Mouse (Mus musculus): ENCODE measurements around the gene Olfr250. TPM values are rescaled to one million over a fixed set of nuclear protein-coding genes. Genes with fewer than 3 reads are reported as not detected.
"Not testable (repeated sequence)": the region's sequence is repeated elsewhere in the genome, so short reads cannot be mapped to it uniquely, and the experiment has no call there.

Olfr250 gene
- total RNA-seq (2021) = not detected
- not detected in 2 replicates for polyA plus RNA-seq (2012; rRNA removed)
- long read RNA-seq = 0 reads

DNA sequence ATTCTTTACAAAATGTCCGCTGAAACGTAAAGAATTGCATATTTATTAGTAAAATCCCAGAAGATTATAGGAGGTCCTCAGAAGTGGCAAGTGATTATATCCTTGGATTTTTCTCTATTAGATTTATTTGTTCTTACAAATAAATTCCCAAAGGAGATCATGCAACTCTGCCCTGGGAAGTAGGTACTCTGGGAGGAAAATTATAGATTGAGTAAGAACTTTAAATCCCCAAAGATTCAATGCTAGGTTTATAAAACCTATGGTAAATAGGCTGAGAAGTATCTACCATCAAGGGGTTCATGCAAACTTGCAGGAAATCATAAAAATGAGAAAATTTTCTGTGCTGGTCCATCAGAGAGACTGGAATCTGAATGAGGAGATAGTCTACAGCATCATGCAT lies at the start of gene Olfr250:
Olfr250 (plus strand) TSS at position 301 of the 400 bp plus-strand sequence.
- Histone ChIP-seq H3K36me3 (ENCODE audit: control insufficient read depth, insufficient read depth, low read length) (no peaks in the 10 kb centered on the region), H3K27me3 (ENCODE audit: control insufficient read depth, insufficient read depth, low read length) (no peaks in the 10 kb centered on the region), H3K9ac (ENCODE audit: low read depth, low read length) (no peak within 1 kb of the TSS), H3K4me1 (ENCODE audit: control insufficient read depth, insufficient read depth, low read length) (no peaks in the 10 kb centered on the region), H3K79me2 (replicated peaks; ENCODE audit: control insufficient read depth, insufficient read depth, low read length) (no peaks in the 10 kb centered on the region), H3K27ac (no peak within 1 kb of the TSS), H3K4me3 (no peak within 1 kb of the TSS)
- TF ChIP-seq EP300 (IDR thresholded peaks at IDR 0.05; ENCODE audit: insufficient read depth, low read depth, low read length) = no peak
- TF ChIP-seq POLR2A (IDR thresholded peaks at IDR 0.05; ENCODE audit: insufficient read depth, low read depth, low read length) = no peak
- no peak for TF ChIP-seq CTCF (IDR thresholded peaks at IDR 0.05)
- WGBS = 82% methylated on average over 2 of the region's 2 CpGs
- intact Hi-C loops (cut with DNase I) = no loop called here
- no peak for DNase-seq

DNA sequence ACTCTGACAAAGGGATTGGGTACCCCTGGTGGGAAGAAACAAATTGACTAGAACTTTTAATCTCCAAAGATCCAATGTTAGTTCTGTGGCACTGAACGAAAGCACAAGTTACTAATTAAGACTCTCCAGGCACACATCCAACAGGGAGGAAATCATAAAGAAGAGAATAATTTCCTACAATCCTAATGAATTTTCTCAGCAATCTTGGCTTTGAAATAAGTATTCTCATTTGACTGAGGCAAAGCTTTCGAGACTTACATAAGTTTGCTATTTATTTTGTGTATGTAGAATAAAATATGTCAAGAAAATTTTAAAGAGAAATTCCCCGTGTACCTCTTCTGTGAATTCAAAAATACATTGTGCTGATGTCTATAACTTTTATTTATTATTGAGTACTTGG lies 37.9 kb upstream of the Olfr250 start, which contains the start of gene Olfr25:
Olfr25 (plus strand) TSS at position 301 of the 400 bp plus-strand sequence.
- intact Hi-C loops (cut with DNase I) = no loop called here
- H3K36me3 ChIP-seq (ENCODE audit: control insufficient read depth, insufficient read depth, low read length) = no peaks in the 10 kb centered on the region
- TF ChIP-seq CTCF (IDR thresholded peaks at IDR 0.05) (no peak), POLR2A (IDR thresholded peaks at IDR 0.05; ENCODE audit: insufficient read depth, low read depth, low read length) (no peak), EP300 (IDR thresholded peaks at IDR 0.05; ENCODE audit: insufficient read depth, low read depth, low read length) (no peak)
- H3K4me1 ChIP-seq (ENCODE audit: control insufficient read depth, insufficient read depth, low read length) = no peaks in the 10 kb centered on the region
- no peaks in the 10 kb centered on the region for H3K27me3 ChIP-seq (ENCODE audit: control insufficient read depth, insufficient read depth, low read length)
- H3K27ac ChIP-seq = no peak within 1 kb of the TSS
- no peak for DNase-seq
- WGBS = 57% methylated on average over 3 of the region's 3 CpGs
- H3K79me2 ChIP-seq (replicated peaks; ENCODE audit: control insufficient read depth, insufficient read depth, low read length) = no peaks in the 10 kb centered on the region
- no peak within 1 kb of the TSS for H3K9ac ChIP-seq (ENCODE audit: low read depth, low read length)
- H3K4me3 ChIP-seq = no peak within 1 kb of the TSS

DNA sequence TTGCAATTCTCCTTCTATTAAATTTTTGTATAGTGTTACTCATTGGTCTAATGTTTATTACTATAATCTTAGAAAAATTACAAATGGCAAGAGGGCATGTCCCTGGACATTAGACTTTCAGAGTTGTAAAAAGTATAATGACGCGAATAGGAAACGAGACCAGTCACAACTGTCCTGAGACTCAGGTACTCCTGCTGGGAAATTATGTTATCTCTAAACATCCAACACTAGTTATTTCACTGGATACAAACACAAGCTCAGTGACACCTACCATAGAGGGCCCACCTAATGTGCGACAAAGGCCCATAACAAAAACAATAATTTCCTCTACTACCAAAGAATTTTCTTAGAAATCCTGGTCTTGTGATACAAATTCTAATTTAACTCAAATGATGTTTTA lies 18.6 kb upstream of the Olfr250 start, which contains the start of gene Olfr898:
Olfr898 (plus strand) TSS at position 301 of the 400 bp plus-strand sequence.
- 90% methylated on average over 4 of the region's 4 CpGs for WGBS
- H3K27me3 ChIP-seq (ENCODE audit: control insufficient read depth, insufficient read depth, low read length) = no peaks in the 10 kb centered on the region
- H3K79me2 ChIP-seq (replicated peaks; ENCODE audit: control insufficient read depth, insufficient read depth, low read length) = no peaks in the 10 kb centered on the region
- no peaks in the 10 kb centered on the region for H3K4me1 ChIP-seq (ENCODE audit: control insufficient read depth, insufficient read depth, low read length)
- no peak within 1 kb of the TSS for H3K27ac ChIP-seq
- H3K9ac ChIP-seq (ENCODE audit: low read depth, low read length) = no peak within 1 kb of the TSS
- intact Hi-C loops (cut with DNase I) = no loop called here
- H3K4me3 ChIP-seq = no peak within 1 kb of the TSS
- H3K36me3 ChIP-seq (ENCODE audit: control insufficient read depth, insufficient read depth, low read length) = no peaks in the 10 kb centered on the region
- no peak for TF ChIP-seq EP300 (IDR thresholded peaks at IDR 0.05; ENCODE audit: insufficient read depth, low read depth, low read length)
- no peak for TF ChIP-seq POLR2A (IDR thresholded peaks at IDR 0.05; ENCODE audit: insufficient read depth, low read depth, low read length)
- TF ChIP-seq CTCF (IDR thresholded peaks at IDR 0.05) = no peak
- no peak for DNase-seq

DNA sequence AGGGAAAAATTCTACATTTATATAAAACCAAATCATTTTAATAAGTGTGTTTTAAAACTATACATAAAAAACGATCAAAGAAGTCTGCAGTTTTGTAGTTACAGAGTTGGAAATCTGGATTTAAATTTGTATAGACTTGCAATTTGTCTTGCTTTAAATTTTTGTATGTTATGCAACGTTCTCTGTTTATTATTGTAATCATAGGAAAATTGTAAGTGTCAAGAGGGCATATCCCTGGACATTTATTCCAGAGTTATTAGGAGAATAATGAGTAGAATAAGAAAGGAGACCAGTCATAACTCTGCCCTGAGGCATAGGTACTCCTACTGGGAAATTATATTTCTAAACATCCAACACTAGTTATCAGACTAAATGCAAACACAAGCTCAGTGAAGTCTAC lies 10.1 kb downstream of the Olfr250 start, which contains the start of gene Olfr251:
Olfr251 (plus strand) TSS at position 301 of the 400 bp plus-strand sequence.
- H3K27me3 ChIP-seq (ENCODE audit: control insufficient read depth, insufficient read depth, low read length) = no peaks in the 10 kb centered on the region
- no peak within 1 kb of the TSS for H3K9ac ChIP-seq (ENCODE audit: low read depth, low read length)
- H3K36me3 ChIP-seq (ENCODE audit: control insufficient read depth, insufficient read depth, low read length) = no peaks in the 10 kb centered on the region
- no peaks in the 10 kb centered on the region for H3K79me2 ChIP-seq (replicated peaks; ENCODE audit: control insufficient read depth, insufficient read depth, low read length)
- WGBS = 41% methylated on average over 2 of the region's 2 CpGs
- H3K4me3 ChIP-seq = no peak within 1 kb of the TSS
- intact Hi-C loops (cut with DNase I) = no loop called here
- DNase-seq = no peak
- no peaks in the 10 kb centered on the region for H3K4me1 ChIP-seq (ENCODE audit: control insufficient read depth, insufficient read depth, low read length)
- TF ChIP-seq CTCF (IDR thresholded peaks at IDR 0.05) (no peak), EP300 (IDR thresholded peaks at IDR 0.05; ENCODE audit: insufficient read depth, low read depth, low read length) (no peak), POLR2A (IDR thresholded peaks at IDR 0.05; ENCODE audit: insufficient read depth, low read depth, low read length) (no peak)
- H3K27ac ChIP-seq = no peak within 1 kb of the TSS

DNA sequence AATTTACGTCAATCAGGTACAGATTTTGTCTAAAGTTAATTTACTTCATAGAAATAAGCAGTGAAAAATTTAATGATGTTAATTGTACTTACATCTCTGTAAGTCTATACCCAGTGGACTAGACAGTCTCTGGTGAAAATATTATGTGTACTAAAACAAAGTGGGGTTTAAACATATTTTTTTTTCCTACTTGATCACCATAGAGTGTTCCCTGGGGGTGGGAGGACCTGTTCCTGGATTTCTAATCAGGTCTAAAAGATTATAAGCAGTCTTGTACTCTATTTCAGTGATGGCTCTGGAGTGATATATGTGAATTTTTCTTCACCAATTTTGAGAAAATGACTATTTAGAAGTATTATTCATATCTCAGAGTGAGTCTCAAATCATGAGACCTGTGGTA lies 34.7 kb downstream of the Olfr250 start, which contains the start of gene Olfr147:
Olfr147 (plus strand) TSS at position 301 of the 400 bp plus-strand sequence.
- no peak within 1 kb of the TSS for H3K4me3 ChIP-seq
- 63% methylated on average over 1 of the region's 1 CpGs for WGBS
- DNase-seq = no peak
- no peaks in the 10 kb centered on the region for H3K36me3 ChIP-seq (ENCODE audit: control insufficient read depth, insufficient read depth, low read length)
- no peaks in the 10 kb centered on the region for H3K79me2 ChIP-seq (replicated peaks; ENCODE audit: control insufficient read depth, insufficient read depth, low read length)
- intact Hi-C loops (cut with DNase I) = no loop called here
- TF ChIP-seq POLR2A (IDR thresholded peaks at IDR 0.05; ENCODE audit: insufficient read depth, low read depth, low read length) (no peak), CTCF (IDR thresholded peaks at IDR 0.05) (no peak), EP300 (IDR thresholded peaks at IDR 0.05; ENCODE audit: insufficient read depth, low read depth, low read length) (no peak)
- no peaks in the 10 kb centered on the region for H3K4me1 ChIP-seq (ENCODE audit: control insufficient read depth, insufficient read depth, low read length)
- no peaks in the 10 kb centered on the region for H3K27me3 ChIP-seq (ENCODE audit: control insufficient read depth, insufficient read depth, low read length)
- no peak within 1 kb of the TSS for H3K9ac ChIP-seq (ENCODE audit: low read depth, low read length)
- no peak within 1 kb of the TSS for H3K27ac ChIP-seq

DNA sequence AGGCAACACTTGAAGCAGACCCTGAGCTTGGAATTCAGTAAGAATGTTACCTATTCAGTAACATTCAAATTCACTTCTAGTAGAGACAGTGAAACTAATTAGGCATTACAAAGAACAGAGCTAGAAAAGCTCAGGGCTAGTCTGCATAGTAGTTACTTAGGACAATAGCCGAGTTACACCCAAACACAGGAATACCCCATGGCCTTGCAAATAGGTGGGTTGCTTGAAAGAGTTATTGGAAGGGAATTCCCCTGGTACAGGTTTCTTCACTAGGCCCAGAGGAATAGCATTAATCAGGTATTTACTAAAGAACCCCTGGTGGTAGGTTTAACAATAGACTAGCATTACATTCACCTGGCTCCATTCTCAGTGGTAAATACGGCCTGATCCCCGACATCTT lies 40.8 kb downstream of the Olfr250 start:
- H3K27ac ChIP-seq; H3K4me1 ChIP-seq (ENCODE audit: control insufficient read depth, insufficient read depth, low read length); intact Hi-C loops (cut with DNase I); H3K27me3 ChIP-seq (ENCODE audit: control insufficient read depth, insufficient read depth, low read length); H3K4me3 ChIP-seq; H3K79me2 ChIP-seq (replicated peaks; ENCODE audit: control insufficient read depth, insufficient read depth, low read length); DNase-seq; H3K9ac ChIP-seq (ENCODE audit: low read depth, low read length); H3K36me3 ChIP-seq (ENCODE audit: control insufficient read depth, insufficient read depth, low read length): not testable (repeated sequence)
- 90% methylated on average over 3 of the region's 3 CpGs for WGBS

DNA sequence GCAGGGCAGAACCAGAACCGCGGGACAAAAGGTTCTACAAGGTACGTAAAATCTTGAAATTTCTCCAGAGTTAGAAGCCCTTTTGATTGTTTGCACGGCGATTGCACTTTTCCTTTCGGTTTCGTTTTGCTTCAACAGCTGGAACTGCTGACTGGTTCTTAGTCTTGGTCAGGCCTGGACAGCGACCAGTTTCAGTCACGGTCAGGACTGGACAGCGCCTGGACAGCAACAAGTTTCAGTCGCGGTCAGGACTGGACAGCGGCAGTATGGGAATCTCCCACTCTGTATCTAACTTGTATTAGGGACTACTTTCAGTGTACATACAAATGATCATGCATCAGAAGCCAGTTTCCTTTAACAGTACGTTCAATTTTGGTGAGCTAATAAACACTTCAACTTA lies 46.8 kb downstream of the Olfr250 start:
- intact Hi-C loops (cut with DNase I); H3K4me3 ChIP-seq; H3K27me3 ChIP-seq (ENCODE audit: control insufficient read depth, insufficient read depth, low read length); H3K4me1 ChIP-seq (ENCODE audit: control insufficient read depth, insufficient read depth, low read length); H3K27ac ChIP-seq; H3K79me2 ChIP-seq (replicated peaks; ENCODE audit: control insufficient read depth, insufficient read depth, low read length); DNase-seq; H3K36me3 ChIP-seq (ENCODE audit: control insufficient read depth, insufficient read depth, low read length); H3K9ac ChIP-seq (ENCODE audit: low read depth, low read length): not testable (repeated sequence)
- 90% methylated on average over 14 of the region's 14 CpGs for WGBS

Data from heart, adult 2 months (tissue).